Mouse (Mus musculus): ENCODE data around the gene Lsamp.

GRCm38 (mm10) chr16:41969215-41969614 lies 1985.1 kb downstream of the Lsamp start:
- TF ChIP-seq POLR2A (IDR thresholded peaks at IDR 0.05; ENCODE audit: low read depth, low read length) (no peak), CTCF (IDR thresholded peaks at IDR 0.05; ENCODE audit: extremely low read depth, insufficient read depth, insufficient read length, insufficient replicate concordance) (no peak)
